Mouse (Mus musculus) layer of hippocampus, postnatal 14 days (tissue): ENCODE data around the gene Ccser1. TPM values are rescaled to one million over a fixed set of nuclear protein-coding genes. Genes with fewer than 3 reads are reported as not detected.

Experiments used
- DNase-seq, 2 experiments: peaks; one replicate each; pipeline ENCODE4 v3.0.0; 2021 to 2022; ENCODE audit warnings: low spot score in 2 of 2, mixed read lengths in 1 of 2
- total RNA-seq, 2 experiments: library from RNA; stranded (reverse); gene quantifications; 2 replicates each; pipeline ENCODE4 v1.2.3; 2021

Ccser1 gene
- total RNA-seq, 2 experiments from 2014 or later, result 37.7 to 39.8 TPM

GRCm38 (mm10) chr6:61430881-61431725, 251.0 kb downstream of the Ccser1 start:
- no peak for DNase-seq

- DNase-seq, result no peak
Measured at GRCm38 (mm10) chr6:61431726-61431984, 251.5 kb downstream of the Ccser1 start.

GRCm38 (mm10) chr6:61432167-61432566, 252.0 kb downstream of the Ccser1 start:
- no peak for DNase-seq

GRCm38 (mm10) chr6:61432703-61433102, 252.6 kb downstream of the Ccser1 start:
- no peak for DNase-seq

- no peak for DNase-seq
Measured at GRCm38 (mm10) chr6:61438165-61438564, 258.0 kb downstream of the Ccser1 start.

GRCm38 (mm10) chr6:61471371-61472152, 291.4 kb downstream of the Ccser1 start:
- DNase-seq, result no peak

- DNase-seq, result peak in 1 of 2 experiments; percentile 68
Measured at GRCm38 (mm10) chr6:61485336-61485735, 305.2 kb downstream of the Ccser1 start.

- no peak for DNase-seq
Measured at GRCm38 (mm10) chr6:61491979-61492821, 312.1 kb downstream of the Ccser1 start.

GRCm38 (mm10) chr6:61493386-61493785, 313.3 kb downstream of the Ccser1 start:
- no peak for DNase-seq

- no peak for DNase-seq
Measured at GRCm38 (mm10) chr6:61515310-61515709, 335.2 kb downstream of the Ccser1 start.

GRCm38 (mm10) chr6:61521587-61521986, 341.5 kb downstream of the Ccser1 start:
- DNase-seq, result no peak

- no peak for DNase-seq
Measured at GRCm38 (mm10) chr6:61522108-61522507, 342.0 kb downstream of the Ccser1 start.

- no peak for DNase-seq
Measured at GRCm38 (mm10) chr6:61523748-61524493, 343.8 kb downstream of the Ccser1 start.

GRCm38 (mm10) chr6:61540732-61541131, 360.6 kb downstream of the Ccser1 start:
- DNase-seq, result peak in 1 of 2 experiments; percentile 22

- no peak for DNase-seq
Measured at GRCm38 (mm10) chr6:61543459-61544044, 363.4 kb downstream of the Ccser1 start.

GRCm38 (mm10) chr6:61567551-61567950, 387.4 kb downstream of the Ccser1 start:
- DNase-seq, result no peak

- peak in 1 of 2 experiments; percentile 60 for DNase-seq
Measured at GRCm38 (mm10) chr6:61567967-61568366, 387.8 kb downstream of the Ccser1 start.

- DNase-seq, result peak in 1 of 2 experiments; percentile 52
Measured at GRCm38 (mm10) chr6:61581696-61582095, 401.6 kb downstream of the Ccser1 start.

- DNase-seq, result no peak
Measured at GRCm38 (mm10) chr6:61588999-61589398, 408.9 kb downstream of the Ccser1 start.

GRCm38 (mm10) chr6:61601911-61602310, 421.8 kb downstream of the Ccser1 start:
- no peak for DNase-seq
